Mouse (Mus musculus) heart, embryonic 10.5 days (tissue): ENCODE results near the gene Pigc. TPM values are rescaled to one million over a fixed set of nuclear protein-coding genes. Genes with fewer than 3 reads are reported as not detected.

Experiments
- DNase-seq: peaks from one replicate; pipeline ENCODE4 v3.0.0-alpha.2; 2017; ENCODE audit warnings: low spot score
- H3K27ac ChIP-seq: fragments of 300-500 bp; sonication (generic); 2 replicates; pipeline ENCODE4 v1.5.1; 2016; ENCODE audit warnings: mild to moderate bottlenecking
- H3K27me3 ChIP-seq: fragments of 300-500 bp; sonication (generic); 2 replicates; pipeline ENCODE4 v1.6.1; 2016; ENCODE audit warnings: mild to moderate bottlenecking; ENCODE audit not compliant: poor library complexity, insufficient read depth, severe bottlenecking
- H3K36me3 ChIP-seq: fragments of 300-500 bp; sonication (generic); 2 replicates; pipeline ENCODE4 v1.6.1; 2016; ENCODE audit warnings: mild to moderate bottlenecking, moderate library complexity
- H3K4me1 ChIP-seq: fragments of 300-500 bp; sonication (generic); 2 replicates; pipeline ENCODE4 v1.6.1; 2016; ENCODE audit warnings: mild to moderate bottlenecking
- H3K4me3 ChIP-seq: fragments of 300-500 bp; sonication (generic); 2 replicates; pipeline ENCODE4 v1.5.1; 2016; ENCODE audit warnings: mild to moderate bottlenecking, moderate library complexity
- H3K9me3 ChIP-seq: fragments of 300-500 bp; sonication (generic); 2 replicates; pipeline ENCODE4 v1.6.1; 2016; ENCODE audit warnings: mild to moderate bottlenecking, moderate library complexity
- WGBS: fragments of 180-500 bp; shearing (Covaris S2); methylation state at CpG from one replicate; pipeline ENCODE4 v1.1.7; 2016; 5-methylcytosine and 5-hydroxymethylcytosine counted together
- polyA plus RNA-seq: library from polyadenylated mRNA; unstranded; fragments of >200 nt; fragmentation: Nextera tagmentation; extraction: Ambion mirVana; gene quantifications from 2 replicates; pipeline ENCODE4 v1.2.1, GENCODE M21; 2016

The Pigc gene
- 24.0 and 29.9 TPM in 2 replicates for polyA plus RNA-seq

DNA sequence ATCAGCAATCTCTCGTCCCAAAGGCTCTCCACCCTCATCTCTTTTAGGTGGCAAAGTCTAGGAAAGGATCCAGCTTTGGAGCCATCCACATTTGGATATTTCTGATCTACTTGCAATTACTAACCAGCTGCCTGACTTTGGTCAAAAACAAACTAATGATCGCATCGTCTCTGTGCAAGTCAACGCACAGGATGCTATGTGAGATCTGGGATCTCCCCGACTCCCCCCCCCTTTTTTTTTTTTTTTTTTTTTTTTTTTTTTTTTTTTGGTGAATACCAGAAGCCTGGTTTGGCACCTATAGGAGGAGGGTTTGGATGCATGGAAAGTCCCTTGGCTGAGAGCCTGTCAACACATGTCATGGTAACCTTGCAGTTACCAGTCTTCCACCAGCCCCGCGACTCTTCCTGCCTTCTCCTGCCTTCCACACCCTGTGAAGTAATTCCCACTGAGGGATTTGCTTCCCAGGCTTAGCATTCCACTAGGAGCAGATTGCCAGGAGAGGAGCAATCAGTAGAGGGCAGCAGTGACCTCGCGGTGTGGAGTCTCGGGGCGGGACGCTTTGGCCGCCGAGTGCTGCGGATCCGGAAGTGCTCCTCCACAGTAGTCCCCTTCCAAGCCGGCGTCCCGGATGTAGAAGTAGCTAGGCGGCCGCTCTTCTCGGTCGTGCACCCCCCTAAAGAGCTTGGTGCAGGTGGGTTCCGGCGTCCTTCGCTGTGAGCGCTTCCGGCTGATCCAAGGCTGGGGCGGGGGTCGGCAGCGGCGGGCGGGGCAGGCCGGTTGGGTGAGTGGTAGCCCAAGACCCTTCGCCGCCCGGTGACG, at the start of gene Pigc:
Pigc (plus strand) TSS at position 598 of the 819 bp plus-strand sequence.
- Histone ChIP-seq H3K9me3 (no peaks in the 10 kb centered on the region), H3K27ac (peak within 1 kb of the TSS; percentile 93), H3K27me3 (no peaks in the 10 kb centered on the region), H3K4me3 (peak within 1 kb of the TSS; percentile 81), H3K4me1 (peaks cover 17% of the 10 kb centered on the region; the same call in 1 of the 2 replicates), H3K36me3 (peaks cover 10% of the 10 kb centered on the region)
- WGBS = 4% methylated on average over 38 of the region's 38 CpGs
- DNase-seq = peak; percentile 97

DNA sequence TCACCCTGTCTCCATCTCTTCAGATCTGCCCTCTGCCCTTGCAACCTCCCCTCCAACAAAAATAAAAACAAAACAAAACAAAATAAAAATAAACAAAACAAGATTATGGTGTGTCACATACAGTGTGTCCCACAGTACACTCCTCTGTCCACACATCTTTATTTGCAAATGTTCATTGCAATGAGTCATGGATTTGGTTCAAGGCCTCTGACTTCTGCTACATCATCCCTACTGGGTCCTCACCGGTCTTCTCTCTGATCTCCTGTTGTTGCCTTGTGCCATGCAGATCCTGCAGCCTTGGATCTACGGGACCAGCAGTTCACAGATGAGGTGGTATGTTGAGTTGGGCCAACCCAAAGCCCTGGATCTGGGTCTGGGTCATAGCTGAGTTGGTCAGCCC, 49.4 kb upstream of the Pigc start:
- 89% methylated on average over 2 of the region's 2 CpGs for WGBS
- DNase-seq = no peak
- no peaks in the 10 kb centered on the region for H3K9me3 ChIP-seq
- H3K4me1 ChIP-seq = peaks cover 18% of the 10 kb centered on the region
- H3K36me3 ChIP-seq = no peaks in the 10 kb centered on the region
- H3K4me3 ChIP-seq = no peak overlapping the region
- no peak overlapping the region for H3K27ac ChIP-seq
- no peaks in the 10 kb centered on the region for H3K27me3 ChIP-seq

DNA sequence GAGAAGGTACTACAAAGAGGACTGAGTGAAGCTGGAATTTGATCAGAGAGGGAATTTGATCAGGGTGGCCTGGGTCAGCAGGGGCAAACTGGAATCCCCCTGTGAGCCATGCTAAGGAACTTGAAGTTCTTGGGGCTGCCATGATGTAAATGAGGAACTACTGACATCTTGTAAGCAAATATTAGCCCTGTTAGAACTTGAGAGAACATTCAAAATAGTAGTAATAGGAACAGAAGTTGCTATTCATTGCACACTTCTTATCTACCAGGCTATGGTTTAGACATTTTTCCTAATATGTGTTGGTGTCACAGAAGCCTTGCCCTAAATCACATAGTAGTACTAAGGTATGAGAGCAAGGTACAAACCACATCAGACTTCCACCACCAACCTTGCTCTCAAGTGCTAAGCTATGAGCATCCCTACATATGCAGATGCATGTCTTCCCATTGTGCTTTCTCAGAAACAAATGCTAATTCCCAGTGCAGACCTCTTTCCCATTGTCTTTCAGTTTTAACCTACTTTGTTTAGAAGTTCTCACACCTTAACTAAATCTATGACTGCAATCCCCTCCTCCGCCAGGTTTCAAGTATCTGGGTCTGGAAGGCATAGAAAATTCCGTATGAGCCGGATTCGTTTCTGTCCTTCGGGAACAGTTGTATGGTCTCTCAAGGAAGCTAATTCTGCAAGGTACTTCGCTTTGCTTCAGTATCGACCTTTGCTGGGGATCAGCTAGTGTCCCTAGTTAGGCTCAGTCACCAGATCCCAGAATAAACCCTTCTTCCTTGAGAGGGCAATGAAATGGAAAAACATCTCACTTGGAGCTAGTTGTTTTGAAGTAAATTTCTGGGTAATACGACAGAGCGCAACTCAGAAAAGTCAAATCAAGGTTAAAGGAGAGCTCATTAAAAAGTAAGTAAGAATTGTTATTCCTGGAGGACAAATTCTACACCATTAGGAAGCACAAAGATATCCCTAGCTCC, 48.2 kb upstream of the Pigc start:
- no peak for DNase-seq
- WGBS = 84% methylated on average over 9 of the region's 9 CpGs
- H3K9me3 ChIP-seq = no peaks in the 10 kb centered on the region

DNA sequence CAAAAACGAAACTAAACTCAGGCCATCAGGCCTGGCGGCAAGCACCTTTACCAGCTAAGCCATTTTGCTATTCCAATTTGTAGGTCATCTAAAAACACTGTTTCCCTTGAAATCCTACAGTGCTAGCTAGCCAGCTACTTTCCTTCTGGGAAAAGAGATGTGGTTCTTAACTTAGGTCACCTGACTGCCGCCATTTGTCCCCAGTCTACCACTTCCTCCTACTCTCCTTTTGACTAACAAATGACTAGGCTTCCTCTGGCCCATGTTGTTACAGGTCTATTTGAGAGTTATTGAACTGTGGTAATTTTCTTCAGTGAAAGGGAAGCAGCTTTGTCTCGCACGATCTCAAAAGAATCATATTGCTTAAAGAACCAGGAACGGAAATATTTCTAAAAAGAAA, 47.1 kb upstream of the Pigc start:
- no peak for DNase-seq
- H3K27ac ChIP-seq = no peak overlapping the region
- peaks cover 12% of the 10 kb centered on the region for H3K4me1 ChIP-seq
- no peaks in the 10 kb centered on the region for H3K9me3 ChIP-seq
- H3K36me3 ChIP-seq = no peaks in the 10 kb centered on the region
- 85% methylated on average over 6 of the region's 6 CpGs for WGBS
- H3K27me3 ChIP-seq = no peaks in the 10 kb centered on the region
- no peak overlapping the region for H3K4me3 ChIP-seq

More for the DNA sequence above, 48.2 kb upstream of the Pigc start:
- Histone ChIP-seq H3K4me3 (no peak overlapping the region), H3K36me3 (no peaks in the 10 kb centered on the region), H3K4me1 (peaks cover 16% of the 10 kb centered on the region), H3K27ac (no peak overlapping the region), H3K27me3 (no peaks in the 10 kb centered on the region)

DNA sequence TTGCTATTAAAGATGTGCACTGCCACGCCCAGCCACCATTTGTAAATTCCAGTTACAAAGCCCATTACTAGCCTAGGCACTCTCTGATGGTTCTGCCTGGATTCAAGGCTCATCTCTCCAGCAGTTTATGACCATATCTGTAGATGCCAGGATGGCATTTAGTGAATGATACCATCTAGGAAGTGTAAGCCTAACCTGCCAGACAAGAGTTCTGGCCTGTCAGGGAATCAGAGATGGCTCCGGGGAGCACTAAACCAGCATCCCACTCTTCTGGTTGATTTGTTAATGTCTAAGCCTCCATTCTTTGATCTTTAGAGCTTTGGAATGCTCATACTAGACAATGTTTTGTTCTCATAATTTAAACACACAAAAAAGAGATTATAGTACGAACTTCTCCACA, 44.7 kb upstream of the Pigc start:
- WGBS = 85% methylated on average over 3 of the region's 3 CpGs
- H3K4me3 ChIP-seq = no peak overlapping the region
- H3K4me1 ChIP-seq = no peaks in the 10 kb centered on the region
- H3K27me3 ChIP-seq = no peaks in the 10 kb centered on the region
- DNase-seq = no peak
- H3K9me3 ChIP-seq = no peaks in the 10 kb centered on the region
- no peaks in the 10 kb centered on the region for H3K36me3 ChIP-seq
- H3K27ac ChIP-seq = no peak overlapping the region

DNA sequence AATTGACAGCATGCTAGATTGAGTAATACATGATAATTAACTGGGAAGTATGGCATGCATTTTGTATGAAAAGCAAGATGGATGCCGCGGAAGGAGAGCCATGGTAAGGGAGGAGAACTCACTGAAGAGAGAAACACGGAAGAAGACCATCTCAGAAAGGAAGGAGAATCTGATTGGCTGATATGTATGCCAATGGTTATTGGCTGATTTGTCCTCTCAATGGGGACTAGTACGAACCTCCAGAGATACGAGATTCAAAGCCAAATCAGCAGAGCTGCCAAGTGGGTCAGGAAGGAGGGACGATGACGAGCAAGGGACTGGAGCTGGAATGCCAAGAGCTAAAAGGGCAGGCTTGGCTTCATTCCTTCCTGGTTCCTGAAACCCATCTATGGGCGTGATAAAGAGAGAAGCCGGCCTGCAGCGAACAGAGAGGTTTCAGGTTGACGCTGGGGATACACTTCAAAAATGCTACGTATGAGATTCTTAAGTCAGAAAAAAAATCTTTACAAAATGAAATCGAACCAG, 43.6 kb upstream of the Pigc start:
- DNase-seq = no peak
- Histone ChIP-seq H3K27me3 (no peaks in the 10 kb centered on the region), H3K9me3 (no peaks in the 10 kb centered on the region), H3K36me3 (no peaks in the 10 kb centered on the region), H3K27ac (no peak overlapping the region), H3K4me3 (no peak overlapping the region), H3K4me1 (no peaks in the 10 kb centered on the region)
- 80% methylated on average over 13 of the region's 13 CpGs for WGBS

DNA sequence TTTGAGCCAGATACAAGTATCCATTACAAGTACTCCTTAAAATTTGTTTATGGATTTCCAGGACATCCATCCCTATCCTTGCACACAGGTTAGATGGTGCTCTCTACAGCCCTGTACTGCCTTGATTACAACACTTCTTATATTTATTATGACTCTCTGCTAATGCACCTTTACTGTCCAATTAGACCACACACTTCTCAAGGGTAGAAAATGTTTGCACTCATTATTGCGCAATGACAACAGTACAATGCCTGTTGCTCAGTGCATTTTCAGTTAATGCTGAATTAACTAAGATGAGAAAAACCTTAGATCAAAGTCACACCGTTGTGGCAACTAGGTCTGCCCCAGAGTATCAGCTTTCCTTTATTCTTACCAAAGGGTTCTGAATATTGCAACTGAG, 41.0 kb upstream of the Pigc start:
- Histone ChIP-seq H3K4me3 (no peak overlapping the region), H3K4me1 (no peaks in the 10 kb centered on the region), H3K27me3 (no peaks in the 10 kb centered on the region), H3K36me3 (no peaks in the 10 kb centered on the region), H3K9me3 (no peaks in the 10 kb centered on the region), H3K27ac (no peak overlapping the region)
- 87% methylated on average over 2 of the region's 2 CpGs for WGBS
- DNase-seq = no peak

DNA sequence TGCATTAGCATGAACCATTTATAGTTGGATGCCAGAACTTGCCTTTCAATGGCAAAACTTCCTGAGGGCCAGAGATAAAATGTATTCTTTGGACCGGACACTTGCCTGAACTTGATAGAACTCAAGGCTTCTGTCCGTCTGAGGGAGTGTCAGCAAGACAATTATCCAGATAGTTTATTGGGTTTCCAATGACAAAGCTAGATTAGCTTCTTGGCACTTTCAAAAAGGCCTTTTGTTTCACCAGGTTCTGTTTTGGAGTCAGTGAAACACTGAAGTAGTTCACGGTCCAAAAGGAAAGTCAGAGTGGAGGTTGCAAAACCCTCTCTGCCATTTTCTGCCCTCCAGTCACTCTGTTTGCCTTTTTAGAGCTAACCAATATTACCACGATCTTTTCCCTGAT, 37.7 kb upstream of the Pigc start:
- Histone ChIP-seq H3K4me3 (no peak overlapping the region), H3K9me3 (no peaks in the 10 kb centered on the region), H3K36me3 (no peaks in the 10 kb centered on the region), H3K27me3 (no peaks in the 10 kb centered on the region), H3K4me1 (no peaks in the 10 kb centered on the region), H3K27ac (no peak overlapping the region)
- 63% methylated on average over 4 of the region's 4 CpGs for WGBS
- DNase-seq = no peak

DNA sequence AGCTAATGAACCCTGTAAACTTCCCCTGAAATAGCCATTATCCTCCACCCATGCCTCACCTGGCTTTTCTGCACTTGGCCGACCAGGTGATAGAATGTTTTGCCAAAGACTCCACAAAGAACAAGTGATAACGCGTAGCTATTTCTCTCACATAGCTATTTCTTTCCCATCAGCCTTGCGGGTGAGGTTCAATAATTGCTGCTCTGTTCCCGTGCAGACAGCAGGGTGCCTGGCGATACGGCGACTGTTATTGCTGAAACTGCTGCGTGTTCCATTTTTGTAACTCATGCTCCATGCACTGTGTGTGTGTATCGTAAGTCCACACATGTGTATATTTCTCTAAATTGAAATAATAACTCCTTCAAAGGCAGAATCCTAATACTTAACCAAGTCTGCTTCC, 37.2 kb upstream of the Pigc start:
- Histone ChIP-seq H3K4me3 (no peak overlapping the region), H3K27ac (no peak overlapping the region), H3K27me3 (no peaks in the 10 kb centered on the region), H3K4me1 (no peaks in the 10 kb centered on the region), H3K9me3 (no peaks in the 10 kb centered on the region), H3K36me3 (no peaks in the 10 kb centered on the region)
- 89% methylated on average over 10 of the region's 10 CpGs for WGBS
- DNase-seq = no peak

DNA sequence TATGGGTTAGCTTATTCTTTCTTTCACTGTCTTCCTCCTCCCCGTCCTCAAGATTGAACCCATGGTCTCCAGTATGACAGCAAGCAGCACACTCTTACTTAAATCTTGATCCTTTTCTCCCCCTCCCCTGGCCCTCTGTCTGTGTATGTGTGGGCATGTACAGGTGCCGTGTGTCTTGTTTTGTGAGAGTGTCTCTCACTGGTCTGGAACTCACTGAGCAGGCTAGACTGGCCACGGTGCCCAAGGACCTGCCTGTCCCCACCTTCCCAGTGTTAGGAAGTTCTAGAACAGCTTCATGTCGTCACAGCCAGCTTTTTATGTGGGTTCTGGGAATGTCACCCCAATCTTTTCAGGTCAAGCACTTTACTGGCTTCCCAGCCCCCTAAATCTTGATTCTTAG, 36.7 kb upstream of the Pigc start:
- Histone ChIP-seq H3K27ac (no peak overlapping the region), H3K4me3 (no peak overlapping the region), H3K4me1 (no peaks in the 10 kb centered on the region), H3K27me3 (no peaks in the 10 kb centered on the region), H3K36me3 (no peaks in the 10 kb centered on the region), H3K9me3 (no peaks in the 10 kb centered on the region)
- WGBS = 83% methylated on average over 4 of the region's 4 CpGs
- DNase-seq = no peak

DNA sequence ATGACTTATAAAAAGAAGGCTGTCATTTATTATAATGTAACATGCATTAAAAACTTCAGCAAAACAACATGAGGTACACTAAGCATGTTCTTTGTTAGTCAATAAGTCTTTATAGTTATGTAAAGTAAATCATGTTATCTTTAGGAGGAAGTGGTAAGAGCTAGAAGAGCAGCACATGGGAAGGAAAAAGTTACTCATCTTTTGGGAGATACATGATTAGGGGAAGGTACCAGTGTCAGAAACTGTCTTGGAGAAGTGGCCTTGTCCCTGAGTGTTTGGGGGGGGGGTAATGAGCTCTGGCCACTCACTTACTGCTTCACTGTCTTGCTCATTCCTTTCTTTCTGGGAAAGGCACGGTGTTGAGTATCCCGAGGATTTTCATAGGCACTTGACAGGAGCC, 26.9 kb upstream of the Pigc start:
- no peaks in the 10 kb centered on the region for H3K9me3 ChIP-seq
- H3K36me3 ChIP-seq = no peaks in the 10 kb centered on the region
- no peaks in the 10 kb centered on the region for H3K27me3 ChIP-seq
- H3K27ac ChIP-seq = no peak overlapping the region
- no peak overlapping the region for H3K4me3 ChIP-seq
- DNase-seq = no peak
- no peaks in the 10 kb centered on the region for H3K4me1 ChIP-seq
- WGBS = 86% methylated on average over 2 of the region's 2 CpGs

DNA sequence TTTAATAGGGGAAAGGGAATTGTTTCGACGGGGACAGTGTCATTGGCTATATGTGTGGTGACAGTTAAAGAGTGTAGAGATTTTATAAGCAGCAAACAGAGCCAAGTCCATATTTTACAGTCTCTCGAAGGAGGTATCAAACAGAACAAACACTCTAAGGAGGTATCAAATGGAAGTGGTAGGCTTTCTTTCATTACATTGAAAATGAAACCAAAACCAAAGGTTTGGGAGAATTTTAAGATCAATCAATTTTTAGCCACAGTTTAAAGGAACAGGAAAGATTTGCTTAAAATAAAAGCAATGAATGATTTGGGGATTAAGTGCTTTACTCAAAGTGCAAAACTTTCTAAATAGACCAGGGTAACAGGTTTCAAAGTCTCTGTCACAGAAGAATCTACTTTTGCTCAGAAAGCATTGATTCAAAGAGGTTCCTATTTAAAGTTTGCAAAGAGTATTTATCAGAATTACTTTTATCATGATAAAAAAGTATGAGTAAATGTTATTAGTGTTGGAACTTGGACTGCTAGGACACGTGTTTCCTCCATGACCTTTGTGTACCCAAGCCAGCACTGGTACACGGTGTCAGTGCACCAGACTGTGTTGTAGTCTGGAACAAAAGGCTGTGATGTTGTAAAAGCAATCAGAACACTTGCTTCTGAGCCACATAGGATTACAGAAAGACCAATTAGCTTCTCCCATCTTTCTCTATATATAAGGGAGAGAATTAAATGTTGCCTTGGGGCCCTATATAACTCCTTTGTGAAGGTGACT, 17.8 kb upstream of the Pigc start:
- Histone ChIP-seq H3K36me3 (no peaks in the 10 kb centered on the region), H3K4me1 (no peaks in the 10 kb centered on the region; the same call in 1 of the 2 replicates), H3K27me3 (no peaks in the 10 kb centered on the region), H3K4me3 (no peak overlapping the region), H3K9me3 (no peaks in the 10 kb centered on the region), H3K27ac (no peak overlapping the region)
- WGBS = 81% methylated on average over 5 of the region's 5 CpGs
- DNase-seq = no peak
